Mouse (Mus musculus): Measurements from ENCODE around the gene Tescl.

The Tescl gene

GRCm38 (mm10) chr7:24299823-24300481 lies 33.8 kb downstream of the Tescl start:
- DNase-seq (ENCODE audit: low spot score), result no peak

GRCm38 (mm10) chr7:24298973-24299708 lies 34.6 kb downstream of the Tescl start:
- peak; percentile 69 for DNase-seq (ENCODE audit: low spot score)

GRCm38 (mm10) chr7:24298635-24298972 lies 35.1 kb downstream of the Tescl start:
- no peak for DNase-seq (ENCODE audit: low spot score)

GRCm38 (mm10) chr7:24297361-24298095 lies 36.2 kb downstream of the Tescl start:
- no peak for DNase-seq (ENCODE audit: low spot score)

GRCm38 (mm10) chr7:24296386-24296785 lies 37.4 kb downstream of the Tescl start:
- no peak for DNase-seq (ENCODE audit: low spot score)

- no peak for DNase-seq (ENCODE audit: low spot score)
Observed at GRCm38 (mm10) chr7:24295376-24295775, 38.4 kb downstream of the Tescl start.

GRCm38 (mm10) chr7:24294763-24295162 lies 39.0 kb downstream of the Tescl start:
- DNase-seq (ENCODE audit: low spot score), result no peak

GRCm38 (mm10) chr7:24293061-24293851 lies 40.5 kb downstream of the Tescl start:
- no peak for DNase-seq (ENCODE audit: low spot score)

GRCm38 (mm10) chr7:24291387-24292090 lies 42.2 kb downstream of the Tescl start:
- no peak for DNase-seq (ENCODE audit: low spot score)

GRCm38 (mm10) chr7:24290106-24290693 lies 43.5 kb downstream of the Tescl start:
- no peak for DNase-seq (ENCODE audit: low spot score)

- no peak for DNase-seq (ENCODE audit: low spot score)
Observed at GRCm38 (mm10) chr7:24288512-24288911, 45.2 kb downstream of the Tescl start.

GRCm38 (mm10) chr7:24287670-24288069 lies 46.1 kb downstream of the Tescl start:
- DNase-seq (ENCODE audit: low spot score), result peak; percentile 2

GRCm38 (mm10) chr7:24286916-24287315 lies 46.8 kb downstream of the Tescl start:
- DNase-seq (ENCODE audit: low spot score), result no peak

GRCm38 (mm10) chr7:24286090-24286489 lies 47.6 kb downstream of the Tescl start:
- no peak for DNase-seq (ENCODE audit: low spot score)

Data from adipocyte (in vitro differentiated cells).